Mouse (Mus musculus): ENCODE measurements around the gene Hcn2. TPM values are rescaled to one million over a fixed set of nuclear protein-coding genes. Genes with fewer than 3 reads are reported as not detected.

Hcn2 gene
- polyA plus RNA-seq, 1 experiment from 2014 or later, result 0.08 TPM

DNA sequence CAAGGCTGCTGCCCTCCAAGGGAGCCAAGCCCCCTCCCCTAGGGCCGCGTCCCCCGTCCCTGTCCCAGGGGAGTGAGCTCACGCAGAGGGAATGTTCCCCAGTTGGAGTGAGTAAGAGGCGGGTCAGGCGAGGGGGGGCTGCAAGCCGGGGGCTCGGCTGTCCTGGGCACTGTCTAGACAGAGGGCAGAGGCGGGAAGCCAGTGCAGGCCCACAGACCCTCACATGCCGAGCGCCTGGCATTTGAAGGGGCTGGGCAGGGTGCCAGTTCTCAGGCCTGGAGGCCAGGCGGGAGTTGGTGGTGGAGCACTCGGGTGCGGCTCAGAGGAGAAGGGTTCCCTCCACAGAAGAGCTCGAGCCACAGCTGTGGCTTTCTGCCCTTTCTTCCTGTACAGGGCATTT, 61.6 kb downstream of the Hcn2 start:
- H3K9me3 ChIP-seq, result peaks cover 3% of the 10 kb centered on the region; the same call in 1 of the 2 replicates
- DNase-seq (ENCODE audit: low spot score), result no peak
- WGBS, result 22% methylated on average over 15 of the region's 15 CpGs
- H3K4me3 ChIP-seq, result peak overlapping the region; percentile 52
- peaks cover 68% of the 10 kb centered on the region for H3K27me3 ChIP-seq (ENCODE audit: insufficient read depth, poor library complexity, severe bottlenecking)
- 0 out of 2 replicates have a peak overlapping the region, but pooled peaks have one; percentile 2 for H3K27ac ChIP-seq
- peaks cover 44% of the 10 kb centered on the region for H3K4me1 ChIP-seq (replicated peaks)
- H3K36me3 ChIP-seq, result no peaks in the 10 kb centered on the region

DNA sequence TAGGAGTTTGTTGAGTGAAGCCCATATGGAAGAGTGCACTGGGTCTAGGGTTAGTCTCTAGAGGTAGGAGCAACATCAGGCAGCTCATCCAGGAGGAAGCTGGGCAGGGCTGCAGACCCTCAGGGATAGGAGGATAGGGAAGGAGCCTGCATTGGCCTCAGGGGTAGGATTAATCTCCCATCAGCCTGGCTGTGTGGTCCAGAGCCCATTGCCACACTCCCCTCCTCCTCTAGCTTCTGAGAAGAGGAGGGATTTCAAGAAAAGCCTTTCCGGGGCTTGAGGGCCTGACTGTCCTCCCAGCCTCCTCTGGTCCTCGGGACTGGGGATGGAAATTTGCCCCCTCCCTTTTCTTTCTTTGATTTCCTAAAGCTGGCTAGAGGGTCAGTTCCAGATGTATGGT, 62.8 kb downstream of the Hcn2 start:
- 23% methylated on average over 2 of the region's 2 CpGs for WGBS
- H3K27ac ChIP-seq, result no peak overlapping the region
- peaks cover 46% of the 10 kb centered on the region for H3K4me1 ChIP-seq (replicated peaks)
- H3K27me3 ChIP-seq (ENCODE audit: insufficient read depth, poor library complexity, severe bottlenecking), result peaks cover 78% of the 10 kb centered on the region
- H3K4me3 ChIP-seq, result no peak overlapping the region
- peaks cover 3% of the 10 kb centered on the region; the same call in 1 of the 2 replicates for H3K9me3 ChIP-seq
- no peaks in the 10 kb centered on the region for H3K36me3 ChIP-seq
- DNase-seq (ENCODE audit: low spot score), result no peak

DNA sequence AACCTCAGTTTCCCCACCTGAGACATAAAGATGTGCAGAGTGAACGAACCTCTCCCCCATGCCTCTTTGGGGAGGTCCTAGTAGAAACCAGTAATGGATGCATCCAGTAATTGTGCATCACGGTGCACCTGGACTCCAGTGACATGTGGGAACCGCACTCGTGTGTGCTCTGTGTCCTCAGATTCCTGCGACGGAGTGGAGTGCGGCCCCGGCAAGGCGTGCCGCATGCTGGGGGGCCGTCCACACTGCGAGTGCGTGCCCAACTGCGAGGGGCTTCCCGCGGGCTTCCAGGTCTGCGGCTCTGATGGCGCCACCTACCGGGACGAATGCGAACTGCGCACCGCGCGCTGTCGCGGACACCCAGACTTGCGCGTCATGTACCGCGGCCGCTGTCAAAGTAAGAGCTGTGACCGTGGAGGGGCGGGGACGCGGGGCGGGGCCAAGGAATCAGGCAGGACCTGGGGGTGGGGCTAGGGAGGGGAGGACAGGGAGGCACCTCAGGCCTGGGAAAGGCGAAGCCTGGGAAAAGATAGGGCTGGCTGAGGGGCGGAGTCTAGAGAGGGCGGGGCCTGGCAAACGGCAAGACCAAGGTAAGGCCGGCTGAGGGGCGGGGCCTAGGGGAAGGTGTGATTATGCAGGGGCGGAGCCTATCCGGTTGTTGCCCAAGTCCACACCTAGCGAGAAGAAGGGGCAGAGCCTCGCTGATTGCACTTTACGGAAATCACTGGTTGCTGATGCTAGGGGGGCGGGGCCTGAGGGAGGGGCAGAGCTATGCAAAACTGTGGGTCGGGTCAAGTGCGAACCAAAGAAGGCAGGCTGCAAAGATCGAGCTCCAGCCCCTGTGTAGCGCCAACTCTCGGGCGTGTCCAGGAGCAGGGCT, 63.6 kb downstream of the Hcn2 start:
- Histone ChIP-seq H3K4me3 (peak overlapping the region; percentile 53), H3K9me3 (peaks cover under 1% of the 10 kb centered on the region; the same call in 1 of the 2 replicates), H3K4me1 (replicated peaks) (peaks cover 47% of the 10 kb centered on the region), H3K27ac (peak overlapping the region; percentile 54), H3K36me3 (no peaks in the 10 kb centered on the region), H3K27me3 (ENCODE audit: insufficient read depth, poor library complexity, severe bottlenecking) (peaks cover 86% of the 10 kb centered on the region)
- peak; percentile 98 for DNase-seq (ENCODE audit: low spot score)
- WGBS, result 2% methylated on average over 55 of the region's 55 CpGs

DNA sequence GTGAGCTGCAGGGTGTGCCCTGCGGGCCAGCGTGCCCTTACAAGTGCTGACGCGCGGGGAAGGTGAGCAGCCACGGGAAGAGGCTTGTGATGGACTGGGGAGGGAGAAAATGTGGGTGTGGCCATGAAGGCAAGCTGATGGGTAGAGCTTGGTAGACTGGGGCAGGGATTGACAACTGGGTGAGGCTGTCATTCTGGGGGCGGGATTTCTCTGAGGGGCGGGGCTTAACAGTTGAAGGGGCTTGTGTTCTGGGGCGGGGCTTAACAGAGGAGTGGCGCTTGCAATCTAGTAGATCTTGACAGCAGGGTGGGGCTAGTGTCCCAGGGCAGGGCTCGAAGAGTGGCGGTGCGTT, 64.2 kb downstream of the Hcn2 start:
- Histone ChIP-seq H3K9me3 (no peaks in the 10 kb centered on the region), H3K27ac (0 out of 2 replicates have a peak overlapping the region, but pooled peaks have one; percentile 54), H3K4me3 (peak overlapping the region; percentile 53), H3K36me3 (no peaks in the 10 kb centered on the region), H3K4me1 (replicated peaks) (peaks cover 47% of the 10 kb centered on the region), H3K27me3 (ENCODE audit: insufficient read depth, poor library complexity, severe bottlenecking) (peaks cover 89% of the 10 kb centered on the region)
- DNase-seq (ENCODE audit: low spot score), result no peak
- 2% methylated on average over 13 of the region's 13 CpGs for WGBS

DNA sequence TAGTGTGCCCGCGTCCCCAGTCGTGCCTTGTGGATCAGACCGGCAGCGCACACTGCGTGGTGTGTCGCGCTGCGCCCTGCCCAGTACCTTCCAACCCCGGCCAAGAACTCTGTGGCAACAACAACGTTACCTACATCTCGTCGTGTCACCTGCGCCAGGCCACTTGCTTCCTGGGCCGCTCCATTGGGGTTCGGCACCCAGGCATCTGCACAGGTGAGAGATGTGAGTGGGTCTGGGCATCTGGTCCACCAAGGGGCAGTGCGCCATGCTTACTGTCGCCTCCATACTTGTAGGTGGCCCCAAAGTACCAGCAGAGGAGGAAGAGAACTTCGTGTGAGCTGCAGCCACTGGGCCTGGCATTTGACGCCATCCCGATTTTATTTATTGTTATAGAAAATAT, 64.7 kb downstream of the Hcn2 start:
- H3K4me1 ChIP-seq (replicated peaks), result peaks cover 47% of the 10 kb centered on the region
- no peak for DNase-seq (ENCODE audit: low spot score)
- 32% methylated on average over 21 of the region's 21 CpGs for WGBS
- H3K27me3 ChIP-seq (ENCODE audit: insufficient read depth, poor library complexity, severe bottlenecking), result peaks cover 86% of the 10 kb centered on the region
- peak overlapping the region; percentile 53 for H3K4me3 ChIP-seq
- no peaks in the 10 kb centered on the region for H3K9me3 ChIP-seq
- no peaks in the 10 kb centered on the region for H3K36me3 ChIP-seq
- H3K27ac ChIP-seq, result no peak overlapping the region

DNA sequence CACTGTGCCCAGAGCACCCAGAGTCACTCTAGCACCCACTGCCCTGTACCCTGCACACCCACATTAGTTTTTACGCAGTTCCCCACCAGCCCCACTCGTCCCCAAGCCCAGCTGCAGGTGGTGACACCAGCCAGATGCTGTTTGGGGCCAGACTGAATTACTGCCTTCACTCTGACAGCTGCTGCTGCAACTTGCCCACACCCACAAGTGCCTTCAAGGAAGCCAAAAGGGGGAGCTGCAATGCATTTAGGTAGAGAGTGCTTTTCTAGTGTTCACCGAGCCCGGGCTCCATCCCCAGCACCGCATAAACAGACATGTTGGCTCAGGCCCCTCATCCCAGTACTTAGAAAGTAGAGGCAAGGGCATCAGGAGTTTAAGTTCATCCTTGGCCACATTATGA, 65.5 kb downstream of the Hcn2 start:
- Histone ChIP-seq H3K4me1 (replicated peaks) (peaks cover 44% of the 10 kb centered on the region), H3K27ac (no peak overlapping the region), H3K27me3 (ENCODE audit: insufficient read depth, poor library complexity, severe bottlenecking) (peaks cover 78% of the 10 kb centered on the region), H3K36me3 (no peaks in the 10 kb centered on the region), H3K4me3 (no peak overlapping the region), H3K9me3 (no peaks in the 10 kb centered on the region)
- no peak for DNase-seq (ENCODE audit: low spot score)
- WGBS, result 53% methylated on average over 5 of the region's 5 CpGs

DNA sequence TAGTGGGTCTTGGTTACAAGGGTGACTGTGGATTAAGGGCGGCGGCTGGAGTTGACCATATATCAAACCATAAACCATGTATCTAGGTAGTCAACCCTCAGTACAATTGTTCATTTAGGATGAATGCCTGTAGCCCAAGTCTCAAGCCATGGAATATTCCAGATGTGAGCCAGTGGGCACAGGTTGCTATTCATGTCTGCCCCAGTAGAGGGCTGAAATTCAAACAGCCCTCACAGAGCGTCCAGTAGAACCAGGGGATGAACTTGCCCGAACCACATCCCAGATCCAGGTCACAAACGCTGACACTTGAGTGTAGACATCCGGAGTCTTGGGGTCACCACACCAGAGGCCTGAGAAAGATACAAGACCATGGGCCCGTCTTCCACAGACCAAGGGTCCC, 66.6 kb downstream of the Hcn2 start:
- Histone ChIP-seq H3K4me1 (replicated peaks) (peaks cover 33% of the 10 kb centered on the region), H3K9me3 (no peaks in the 10 kb centered on the region), H3K36me3 (no peaks in the 10 kb centered on the region), H3K27ac (no peak overlapping the region), H3K27me3 (ENCODE audit: insufficient read depth, poor library complexity, severe bottlenecking) (peaks cover 67% of the 10 kb centered on the region), H3K4me3 (no peak overlapping the region)
- no peak for DNase-seq (ENCODE audit: low spot score)
- WGBS, result 67% methylated on average over 7 of the region's 7 CpGs

GRCm38 (mm10) chr10:79783920-79784800, 67.7 kb downstream of the Hcn2 start:
- no peak for DNase-seq (ENCODE audit: low spot score)
- H3K9me3 ChIP-seq, result no peaks in the 10 kb centered on the region
- 0 out of 2 replicates have a peak overlapping the region, but pooled peaks have one; percentile 14 for H3K27ac ChIP-seq
- H3K4me1 ChIP-seq (replicated peaks), result peaks cover 25% of the 10 kb centered on the region
- H3K27me3 ChIP-seq (ENCODE audit: insufficient read depth, poor library complexity, severe bottlenecking), result peaks cover 56% of the 10 kb centered on the region
- no peak overlapping the region for H3K4me3 ChIP-seq
- H3K36me3 ChIP-seq, result no peaks in the 10 kb centered on the region
- WGBS, result 36% methylated on average over 27 of the region's 27 CpGs

Other genes with a start within 250 kb of the Hcn2 start
- gene Vmn2r83, start 247.9 kb upstream of the Hcn2 start, polyA plus RNA-seq (2016; fragmentation: Nextera tagmentation; extraction: Ambion mirVana), result not detected in 2 replicates
- gene Plpp2, start 182.8 kb upstream of the Hcn2 start, polyA plus RNA-seq (2016; fragmentation: Nextera tagmentation; extraction: Ambion mirVana), result 19.3 and 25.7 TPM in 2 replicates
- 70.0 and 77.2 TPM in 2 replicates for gene Mier2, start 161.4 kb upstream of the Hcn2 start, polyA plus RNA-seq (2016; fragmentation: Nextera tagmentation; extraction: Ambion mirVana)
- gene Theg, start 129.3 kb upstream of the Hcn2 start, polyA plus RNA-seq (2016; fragmentation: Nextera tagmentation; extraction: Ambion mirVana), result not detected in 2 replicates
- gene C2cd4c, start 102.6 kb upstream of the Hcn2 start, polyA plus RNA-seq (2016; fragmentation: Nextera tagmentation; extraction: Ambion mirVana), result 0.02 and 0.07 TPM in 2 replicates
- 20.5 and 22.6 TPM in 2 replicates for gene Shc2, start 78.7 kb upstream of the Hcn2 start, polyA plus RNA-seq (2016; fragmentation: Nextera tagmentation; extraction: Ambion mirVana)
- gene Odf3l2, start 70.9 kb upstream of the Hcn2 start, polyA plus RNA-seq (2016; fragmentation: Nextera tagmentation; extraction: Ambion mirVana), result not detected in 2 replicates
- 1.4 and 1.5 TPM in 2 replicates for gene Madcam1, start 52.1 kb upstream of the Hcn2 start, polyA plus RNA-seq (2016; fragmentation: Nextera tagmentation; extraction: Ambion mirVana)
- gene Tpgs1, start 47.3 kb upstream of the Hcn2 start, polyA plus RNA-seq (2016; fragmentation: Nextera tagmentation; extraction: Ambion mirVana), result 66.0 and 76.6 TPM in 2 replicates
- 243 and 244 TPM in 2 replicates for gene Cdc34, start 34.4 kb upstream of the Hcn2 start, polyA plus RNA-seq (2016; fragmentation: Nextera tagmentation; extraction: Ambion mirVana)
- gene Gzmm, start 27.6 kb upstream of the Hcn2 start, polyA plus RNA-seq (2016; fragmentation: Nextera tagmentation; extraction: Ambion mirVana), result 0.75 and 1.2 TPM in 2 replicates
- gene Bsg, start 12.1 kb upstream of the Hcn2 start, polyA plus RNA-seq (2016; fragmentation: Nextera tagmentation; extraction: Ambion mirVana), result 657 and 686 TPM in 2 replicates
- 47.3 and 51.6 TPM in 2 replicates for gene Polrmt, start 29.9 kb downstream of the Hcn2 start, polyA plus RNA-seq (2016; fragmentation: Nextera tagmentation; extraction: Ambion mirVana)
- 0.12 and 0.55 TPM in 2 replicates for gene Fgf22, start 38.4 kb downstream of the Hcn2 start, polyA plus RNA-seq (2016; fragmentation: Nextera tagmentation; extraction: Ambion mirVana)
- 124 and 136 TPM in 2 replicates for gene Rnf126, start 50.3 kb downstream of the Hcn2 start, polyA plus RNA-seq (2016; fragmentation: Nextera tagmentation; extraction: Ambion mirVana)
- gene Fstl3, start 60.6 kb downstream of the Hcn2 start, polyA plus RNA-seq (2016; fragmentation: Nextera tagmentation; extraction: Ambion mirVana), result 1.7 and 1.8 TPM in 2 replicates
- gene Prss57, start 74.3 kb downstream of the Hcn2 start, polyA plus RNA-seq (2016; fragmentation: Nextera tagmentation; extraction: Ambion mirVana), result 0.10 TPM in 1 of 2 replicates, not detected in the other
- gene Palm, start 76.9 kb downstream of the Hcn2 start, polyA plus RNA-seq (2016; fragmentation: Nextera tagmentation; extraction: Ambion mirVana), result 142 and 175 TPM in 2 replicates
- gene Misp, start 104.4 kb downstream of the Hcn2 start, polyA plus RNA-seq (2016; fragmentation: Nextera tagmentation; extraction: Ambion mirVana), result 1.0 and 2.4 TPM in 2 replicates
- 288 and 338 TPM in 2 replicates for gene Ptbp1, start 137.8 kb downstream of the Hcn2 start, polyA plus RNA-seq (2016; fragmentation: Nextera tagmentation; extraction: Ambion mirVana)
- 10.0 and 15.1 TPM in 2 replicates for gene Prtn3, start 157.8 kb downstream of the Hcn2 start, polyA plus RNA-seq (2016; fragmentation: Nextera tagmentation; extraction: Ambion mirVana)
- 122 and 205 TPM in 2 replicates for gene Plppr3, start 158.0 kb downstream of the Hcn2 start, polyA plus RNA-seq (2016; fragmentation: Nextera tagmentation; extraction: Ambion mirVana)
- not detected in 2 replicates for gene Elane, start 169.6 kb downstream of the Hcn2 start, polyA plus RNA-seq (2016; fragmentation: Nextera tagmentation; extraction: Ambion mirVana)
- gene Cfd, start 174.2 kb downstream of the Hcn2 start, polyA plus RNA-seq (2016; fragmentation: Nextera tagmentation; extraction: Ambion mirVana), result not detected in 2 replicates
- gene Med16, start 192.3 kb downstream of the Hcn2 start, polyA plus RNA-seq (2016; fragmentation: Nextera tagmentation; extraction: Ambion mirVana), result 68.3 and 77.3 TPM in 2 replicates
- gene Gm26602, start 194.2 kb downstream of the Hcn2 start, polyA plus RNA-seq (2016; fragmentation: Nextera tagmentation; extraction: Ambion mirVana), result 2.6 and 4.5 TPM in 2 replicates
- 0.72 and 0.80 TPM in 2 replicates for gene Kiss1r, start 200.3 kb downstream of the Hcn2 start, polyA plus RNA-seq (2016; fragmentation: Nextera tagmentation; extraction: Ambion mirVana)
- gene R3hdm4, start 204.6 kb downstream of the Hcn2 start, polyA plus RNA-seq (2016; fragmentation: Nextera tagmentation; extraction: Ambion mirVana), result 130 and 152 TPM in 2 replicates
- 11.1 and 15.0 TPM in 2 replicates for gene Arid3a, start 210.4 kb downstream of the Hcn2 start, polyA plus RNA-seq (2016; fragmentation: Nextera tagmentation; extraction: Ambion mirVana)
- 128 and 140 TPM in 2 replicates for gene Wdr18, start 243.5 kb downstream of the Hcn2 start, polyA plus RNA-seq (2016; fragmentation: Nextera tagmentation; extraction: Ambion mirVana)

Data from hindbrain, embryonic 10.5 days (tissue).